Mouse (Mus musculus) kidney, adult 11 months (tissue): ENCODE measurements around the gene Arhgef3.

Experiments
- DNase-seq: peaks from one replicate; pipeline ENCODE4 v3.0.0; 2022

Gene Arhgef3

GRCm38 (mm10) chr14:27115991-27116390 is 1.3 kb downstream of the Arhgef3 start:
- DNase-seq, result peak; percentile 39

DNA sequence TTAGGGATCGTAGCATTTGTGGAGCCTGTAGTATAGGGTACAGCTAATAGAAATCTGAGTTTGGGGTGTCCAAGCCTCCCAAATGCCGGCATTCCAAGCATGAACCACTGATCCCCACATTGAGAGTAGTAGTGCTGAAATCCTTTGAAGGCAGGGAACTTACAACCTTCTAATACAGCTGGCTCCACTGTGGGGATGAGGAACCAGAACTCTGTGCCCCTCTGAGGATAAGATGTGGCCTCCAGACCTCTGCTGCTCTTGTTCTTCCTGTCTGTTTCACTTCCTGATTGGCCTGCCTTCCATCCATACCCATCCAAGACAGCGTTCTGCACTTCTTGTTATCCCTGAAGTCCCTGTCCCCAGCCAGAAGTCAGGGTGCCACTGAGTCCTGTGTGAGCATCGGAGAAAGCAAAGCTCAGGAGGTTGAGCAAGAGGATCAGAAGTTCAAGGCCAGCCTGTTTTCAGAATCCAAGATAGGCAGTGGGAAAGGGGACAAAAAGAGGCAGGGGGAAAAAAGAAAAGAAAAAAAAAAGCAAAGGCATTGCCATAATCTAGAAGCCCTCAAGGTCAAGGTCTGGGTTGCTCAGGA is 2.0 kb downstream of the Arhgef3 start:
- DNase-seq, result no peak

- peak; percentile 82 for DNase-seq
These were observed 3.8 kb downstream of the Arhgef3 start for GRCm38 (mm10) chr14:27118546-27118945.

DNA sequence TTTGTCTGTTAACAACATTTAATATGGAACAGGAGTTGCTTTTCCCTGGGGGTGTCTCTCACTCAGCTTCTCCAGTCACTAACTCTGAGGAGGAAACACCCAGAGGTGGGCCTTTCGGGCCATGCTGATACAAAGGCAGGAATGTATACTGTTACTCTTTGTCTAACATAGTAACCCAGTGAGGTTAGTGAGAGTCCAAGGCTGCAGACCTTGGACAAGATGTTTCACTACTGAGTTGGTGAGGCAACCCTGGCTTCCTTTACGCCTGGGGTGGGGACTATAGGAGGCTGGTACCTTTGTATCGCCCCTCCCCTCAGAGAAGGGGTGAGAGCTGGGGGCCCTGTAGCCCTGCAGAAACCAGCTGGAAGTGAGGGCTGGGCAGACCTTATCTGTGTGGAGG is 7.9 kb downstream of the Arhgef3 start:
- no peak for DNase-seq

DNA sequence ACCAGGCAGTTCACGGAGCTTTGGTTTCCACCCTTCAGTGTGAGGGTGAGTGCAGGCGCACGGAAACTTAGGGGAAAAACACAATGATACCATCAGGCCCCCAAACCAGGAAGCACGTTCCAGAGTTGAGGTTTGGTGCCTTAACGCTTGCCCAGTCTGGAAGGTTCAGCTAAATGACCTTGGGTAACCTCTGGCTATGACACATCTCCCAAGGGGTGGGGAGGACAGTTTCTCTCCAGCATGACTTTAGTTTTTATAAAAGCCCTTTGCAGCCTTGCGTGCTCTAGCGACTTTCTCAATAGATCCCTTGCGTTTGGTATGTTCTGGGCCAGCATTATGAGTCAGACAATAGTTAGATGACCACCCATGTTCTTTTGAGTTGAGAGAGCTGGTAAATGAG is 8.8 kb downstream of the Arhgef3 start:
- no peak for DNase-seq

DNA sequence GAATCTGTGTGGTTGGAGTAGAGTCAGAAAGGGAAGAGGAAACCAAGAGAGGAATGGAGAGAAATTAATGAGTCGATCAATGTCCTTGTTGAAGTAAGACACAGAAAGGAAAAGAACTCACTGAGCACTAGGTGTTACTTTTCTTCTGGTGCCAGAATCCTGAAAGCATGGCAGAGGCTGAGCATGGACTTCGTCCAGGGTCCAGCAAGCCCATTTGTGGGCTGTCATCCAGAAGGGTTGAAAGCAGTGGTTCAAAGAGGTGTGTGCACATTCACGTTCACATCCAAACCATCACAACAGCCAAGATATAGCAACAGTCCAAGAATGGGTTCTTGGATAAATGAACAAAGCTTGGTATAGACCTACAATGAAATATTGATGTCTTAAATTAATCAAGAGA is 15.3 kb downstream of the Arhgef3 start:
- DNase-seq, result peak; percentile 45

DNA sequence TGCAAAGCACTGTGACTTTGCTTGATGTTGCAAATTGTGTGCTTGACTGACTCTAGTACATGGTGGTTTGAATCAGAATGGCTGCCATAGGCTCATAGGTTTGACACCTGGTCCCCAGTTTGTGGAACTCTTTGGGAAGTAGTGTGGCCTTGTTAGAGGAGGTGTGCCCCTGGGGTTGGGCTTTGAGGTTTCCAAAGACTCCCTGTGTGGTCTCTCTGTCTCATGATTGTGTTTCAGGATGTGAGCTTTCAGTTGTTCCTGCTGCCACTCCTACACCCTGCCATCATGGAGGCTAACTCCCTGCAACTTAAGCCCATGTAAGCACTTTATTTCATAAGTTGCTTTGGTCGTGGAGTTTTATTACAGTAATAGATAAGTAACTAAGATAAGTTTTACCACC is 16.0 kb downstream of the Arhgef3 start:
- no peak for DNase-seq

GRCm38 (mm10) chr14:27131521-27131920 is 16.8 kb downstream of the Arhgef3 start:
- no peak for DNase-seq

DNA sequence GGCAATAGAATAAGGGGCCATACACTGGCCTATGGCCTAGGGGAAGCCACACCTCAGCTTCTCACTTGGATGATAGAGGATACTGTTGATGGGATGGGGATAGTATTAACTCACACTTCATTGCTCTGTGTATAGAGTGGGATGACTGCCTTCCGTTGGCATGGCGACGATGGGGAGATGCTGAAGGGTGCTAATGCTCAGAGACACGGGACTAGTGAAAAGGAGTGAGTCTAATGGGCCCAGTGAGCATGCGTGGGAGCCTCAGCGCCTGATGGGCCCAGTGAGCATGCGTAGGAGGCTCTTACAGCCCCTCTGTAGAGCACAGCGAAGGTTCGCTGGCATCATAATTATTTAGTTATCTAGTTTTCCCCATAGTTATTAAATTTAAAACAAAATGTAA is 24.2 kb downstream of the Arhgef3 start:
- DNase-seq, result no peak

GRCm38 (mm10) chr14:27139968-27140367 is 25.3 kb downstream of the Arhgef3 start:
- DNase-seq, result no peak

DNA sequence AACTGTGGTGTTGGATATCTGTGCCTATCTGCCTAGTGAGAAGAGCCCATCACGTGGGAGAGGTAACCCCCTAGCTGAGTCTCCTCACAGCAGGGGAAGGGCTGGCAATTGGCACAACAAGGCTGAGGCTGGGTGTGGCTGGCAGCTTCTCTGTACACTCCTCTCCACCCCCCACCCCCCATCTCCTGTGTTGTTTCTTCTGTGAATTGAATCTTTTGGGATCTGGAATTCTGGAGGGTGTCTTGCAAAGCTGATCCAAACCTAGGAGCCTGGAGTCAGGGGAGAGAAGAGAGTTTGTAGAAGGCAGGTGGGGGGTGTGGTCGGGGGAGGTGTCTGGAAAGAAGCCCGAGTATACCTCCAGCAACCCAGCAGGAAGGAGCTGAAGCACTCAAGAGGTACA is 26.8 kb downstream of the Arhgef3 start:
- no peak for DNase-seq

GRCm38 (mm10) chr14:27142680-27143079 is 28.0 kb downstream of the Arhgef3 start:
- no peak for DNase-seq

- DNase-seq, result no peak
These were observed 30.7 kb downstream of the Arhgef3 start for GRCm38 (mm10) chr14:27145171-27146045.

- DNase-seq, result no peak
These were observed 33.0 kb downstream of the Arhgef3 start for GRCm38 (mm10) chr14:27147726-27148125.

DNA sequence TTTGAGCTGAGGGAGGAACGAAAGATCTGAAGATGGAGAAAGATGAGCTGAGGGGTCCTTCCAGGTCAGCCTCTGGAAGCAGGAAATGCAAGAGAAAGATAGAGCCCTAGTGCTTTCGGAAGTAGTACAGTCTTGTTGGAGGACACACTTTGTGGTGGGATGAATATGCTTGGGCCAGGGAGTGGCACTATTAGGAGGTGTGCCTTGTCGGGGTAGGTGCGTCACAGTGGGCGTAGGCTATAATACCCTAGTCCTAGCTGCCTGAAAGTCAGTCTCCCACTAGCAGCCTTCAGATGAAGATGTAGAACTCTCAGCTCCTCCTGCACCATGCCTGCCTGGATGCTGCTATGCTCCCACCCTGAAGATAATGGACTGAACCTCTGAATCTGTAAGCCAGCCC is 34.7 kb downstream of the Arhgef3 start:
- no peak for DNase-seq

DNA sequence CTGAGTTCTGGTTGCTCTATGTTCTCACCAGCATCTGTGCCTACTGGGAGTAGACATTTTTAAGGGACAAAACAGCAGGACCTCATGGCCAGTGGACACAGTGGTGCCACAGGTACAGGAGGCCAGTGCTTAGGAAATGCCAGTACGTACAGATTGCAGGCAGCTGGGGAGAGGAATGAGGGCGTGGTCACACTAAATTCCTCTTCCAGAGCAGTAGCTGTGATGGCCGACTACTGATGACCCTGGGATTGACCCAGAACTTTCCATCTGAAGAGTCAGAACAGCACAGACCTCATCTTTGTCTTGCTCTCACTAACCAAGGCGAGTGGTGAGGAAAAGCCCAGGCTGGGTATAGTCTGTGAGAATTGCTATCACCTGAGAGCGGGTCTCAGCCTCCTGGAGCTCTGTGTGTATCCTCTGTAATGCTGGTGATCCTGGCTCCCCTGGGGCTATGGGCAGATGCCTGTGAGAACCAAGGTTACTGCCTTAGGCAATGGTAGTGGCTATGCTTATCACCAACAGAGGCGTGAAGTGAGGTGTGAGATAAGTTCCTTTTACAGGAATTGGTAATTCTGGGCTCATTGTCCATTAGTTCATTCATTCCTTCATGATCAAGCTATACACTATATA is 35.4 kb downstream of the Arhgef3 start:
- no peak for DNase-seq

- peak; percentile 89 for DNase-seq
These were observed 36.7 kb downstream of the Arhgef3 start for GRCm38 (mm10) chr14:27151432-27151831.

- no peak for DNase-seq
These were observed 40.4 kb downstream of the Arhgef3 start for GRCm38 (mm10) chr14:27155088-27155487.

- no peak for DNase-seq
These were observed 41.3 kb downstream of the Arhgef3 start for GRCm38 (mm10) chr14:27156032-27156431.

DNA sequence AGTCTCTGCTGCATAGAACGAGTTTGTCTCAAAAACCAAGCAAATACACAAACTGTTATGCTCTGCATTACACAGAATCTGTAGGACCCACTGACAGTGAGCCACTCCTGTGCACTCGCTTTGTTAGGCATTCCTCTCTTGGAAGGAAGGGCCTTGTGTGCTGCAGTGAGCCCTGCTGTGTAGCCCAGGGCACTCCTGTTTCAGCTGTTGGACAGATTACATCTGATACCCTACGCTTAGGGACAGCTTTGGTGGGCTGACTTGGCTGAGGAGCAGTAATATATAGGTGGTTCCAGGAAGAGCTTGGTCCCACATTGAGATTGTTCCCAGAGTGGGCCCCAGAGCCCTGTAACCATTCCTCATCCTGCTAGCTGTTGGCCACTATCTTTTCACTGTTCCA is 43.4 kb downstream of the Arhgef3 start:
- DNase-seq, result no peak

GRCm38 (mm10) chr14:27158782-27159181 is 44.1 kb downstream of the Arhgef3 start:
- no peak for DNase-seq

DNA sequence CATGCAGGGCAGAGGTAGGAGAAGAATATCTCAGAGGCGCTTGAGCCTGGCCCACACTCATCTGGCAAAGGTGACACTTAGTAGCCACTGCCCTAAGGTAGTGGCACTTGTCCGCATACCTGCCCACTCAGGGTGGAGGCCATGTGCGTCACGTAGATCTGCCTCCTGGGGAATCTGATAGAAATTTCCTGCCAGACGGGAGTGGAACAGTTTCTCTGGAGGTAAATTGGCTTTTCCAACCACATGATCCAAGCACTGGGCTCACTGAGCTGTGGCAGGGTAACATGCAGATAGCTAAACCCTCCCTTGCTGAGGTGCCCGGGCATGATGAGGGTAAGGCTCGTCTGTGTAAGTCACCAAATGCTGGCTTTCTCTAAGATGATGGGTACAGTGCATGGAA is 46.1 kb downstream of the Arhgef3 start:
- peak; percentile 54 for DNase-seq

GRCm38 (mm10) chr14:27164639-27165038 is 49.9 kb downstream of the Arhgef3 start:
- DNase-seq, result no peak

- DNase-seq, result no peak
These were observed 52.1 kb downstream of the Arhgef3 start for GRCm38 (mm10) chr14:27166751-27167150.
